Comparison of ENCODE assay signal across 7 mouse cellular contexts in genomic region chr3:54797211-54797610, GRCm38 (mm10). TPM values are rescaled to one million over a fixed set of nuclear protein-coding genes. Genes with fewer than 3 reads are reported as not detected.
A peak's percentile ranks its signal among the peaks of the same experiment; 100 is the strongest.
DNase-seq lines count a peak whose midpoint lies in the region; ATAC-seq lines count a peak whose summit lies in the region.

No protein-coding gene starts in this region.

- no peak overlapping the region for H3K4me3 ChIP-seq in forebrain, embryonic 14.5 days (ENCODE audit: low read depth, low read length)
- no peak overlapping the region for H3K4me3 ChIP-seq in hindbrain, embryonic 14.5 days (replicated peaks; ENCODE audit: low read length)

- DNase-seq in MN1 (ENCODE audit: low spot score), result peak; percentile 34
- peak; percentile 61 for DNase-seq in adrenal gland, postnatal 25 days
- peak; percentile 59 for DNase-seq in forebrain, embryonic 14.5 days (ENCODE audit: low spot score)
- peak; percentile 59 for DNase-seq in hindbrain, embryonic 14.5 days (ENCODE audit: low spot score)
- DNase-seq in left cerebral cortex, adult 11 months (ENCODE audit: low spot score), result peak; percentile 28
- DNase-seq in lung, postnatal 25 days (ENCODE audit: low spot score), result peak; percentile 45
- DNase-seq in retina, postnatal 7 days (ENCODE audit: low read depth, low spot score), result peak; percentile 23

- H3K36me3 ChIP-seq in forebrain, embryonic 14.5 days (ENCODE audit: control insufficient read depth, insufficient read depth, low read length), result no peaks in the 10 kb centered on the region
- 0 out of 2 replicates have a peak, but pooled peaks cover 5% of the 10 kb centered on the region for H3K36me3 ChIP-seq in hindbrain, embryonic 14.5 days (replicated peaks; ENCODE audit: control insufficient read depth, insufficient read depth)

- H3K27ac ChIP-seq in forebrain, embryonic 14.5 days (ENCODE audit: low read depth, low read length), result no peak overlapping the region
- no peak overlapping the region for H3K27ac ChIP-seq in hindbrain, embryonic 14.5 days

- H3K27me3 ChIP-seq in forebrain, embryonic 14.5 days (replicated peaks; ENCODE audit: control insufficient read depth, insufficient read depth, low read length), result no peaks in the 10 kb centered on the region
- no peaks in the 10 kb centered on the region for H3K27me3 ChIP-seq in hindbrain, embryonic 14.5 days (ENCODE audit: control insufficient read depth, insufficient read depth, low read length)

- peak; percentile 73 for ATAC-seq in forebrain, embryonic 14.5 days
- ATAC-seq in hindbrain, embryonic 14.5 days (ENCODE audit: low FRiP score), result peak; percentile 74; the same call in 1 of the 2 replicates

- no peaks in the 10 kb centered on the region for H3K4me1 ChIP-seq in forebrain, embryonic 14.5 days (ENCODE audit: control insufficient read depth, insufficient read depth, low read length)
- H3K4me1 ChIP-seq in hindbrain, embryonic 14.5 days (replicated peaks; ENCODE audit: control insufficient read depth, insufficient read depth, low read length), result no peaks in the 10 kb centered on the region

- no peak overlapping the region for H3K9ac ChIP-seq in forebrain, embryonic 14.5 days (ENCODE audit: low read length)
- no peak overlapping the region for H3K9ac ChIP-seq in hindbrain, embryonic 14.5 days

- peaks cover 4% of the 10 kb centered on the region; the same call in 1 of the 2 replicates for H3K9me3 ChIP-seq in forebrain, embryonic 14.5 days (replicated peaks; ENCODE audit: control insufficient read depth, low read length)
- no peaks in the 10 kb centered on the region for H3K9me3 ChIP-seq in hindbrain, embryonic 14.5 days (ENCODE audit: control insufficient read depth, low read length)

- no peak overlapping the region for H3K4me2 ChIP-seq in forebrain, embryonic 14.5 days (ENCODE audit: low read length)
- H3K4me2 ChIP-seq in hindbrain, embryonic 14.5 days (replicated peaks), result no peak overlapping the region

- 43% methylated on average over 16 of the region's 16 CpGs for WGBS in forebrain, embryonic 14.5 days
- WGBS in hindbrain, embryonic 14.5 days, result 40% methylated on average over 16 of the region's 16 CpGs

RNA-seq across cellular contexts. Expression of gene Rfxap, which starts 10.4 kb away (rescaled TPM):
- 34.7 and 47.7 TPM in 2 replicates for total RNA-seq in adrenal gland, postnatal 25 days (2021)
- polyA plus RNA-seq in forebrain, embryonic 14.5 days (2014; fragmentation: Nextera tagmentation; extraction: Ambion mirVana), result 40.7 and 43.8 TPM in 2 replicates
- polyA plus RNA-seq in hindbrain, embryonic 14.5 days (2014; fragmentation: Nextera tagmentation; extraction: Ambion mirVana), result 54.1 and 71.7 TPM in 2 replicates

RNA-seq across cellular contexts. Expression of gene Smad9, which starts 41.8 kb away (rescaled TPM):
- total RNA-seq in adrenal gland, postnatal 25 days (2021), result 42.6 and 44.4 TPM in 2 replicates
- polyA plus RNA-seq in forebrain, embryonic 14.5 days (2014; fragmentation: Nextera tagmentation; extraction: Ambion mirVana), result 0.17 and 0.30 TPM in 2 replicates
- polyA plus RNA-seq in hindbrain, embryonic 14.5 days (2014; fragmentation: Nextera tagmentation; extraction: Ambion mirVana), result 0.83 and 1.0 TPM in 2 replicates
